Mouse (Mus musculus) C2C12 (cell line): ENCODE measurements at regions not wholly inside any gene's neighbourhood (a gene's known extent, or its start where the extent isn't known, plus 50 kb on each side); places are given as distances from the start of the nearest gene placed in this dataset.

Experiments
- H3K27me3 ChIP-seq: one replicate; pipeline ENCODE4 v1.6.1; 2011; ENCODE audit not compliant: control insufficient read depth, insufficient read depth, insufficient read length
- H3K36me3 ChIP-seq: one replicate; pipeline ENCODE4 v1.6.1; 2011; ENCODE audit not compliant: control insufficient read depth, insufficient read depth
- H3K4me3 ChIP-seq: one replicate; pipeline ENCODE4 v1.5.1; 2011; ENCODE audit warnings: mild to moderate bottlenecking, control low read depth; ENCODE audit not compliant: poor library complexity, insufficient read depth, severe bottlenecking
- H3K79me2 ChIP-seq: one replicate; pipeline ENCODE4 v1.6.1; 2011; ENCODE audit not compliant: control insufficient read depth, insufficient read depth
- H3K79me3 ChIP-seq: one replicate; pipeline ENCODE4 v1.6.1; 2011; ENCODE audit warnings: low read depth, control low read depth
- H3ac ChIP-seq: one replicate; pipeline ENCODE3; 2011; ENCODE audit warnings: low read depth; ENCODE audit not compliant: control insufficient read depth, insufficient read length
- CEBPB ChIP-seq: IDR thresholded peaks from one replicate; pipeline ENCODE4 v1.6.1; 2011; ENCODE audit warnings: low read depth, mild to moderate bottlenecking, control low read depth, moderate library complexity
- CTCF ChIP-seq: IDR thresholded peaks from one replicate; pipeline ENCODE4 v1.5.1; 2011; ENCODE audit not compliant: control insufficient read depth, insufficient read depth, insufficient read length
- FOSL1 ChIP-seq: IDR thresholded peaks from one replicate; pipeline ENCODE4 v1.8.0; 2011; ENCODE audit warnings: mild to moderate bottlenecking, low read length; ENCODE audit not compliant: poor library complexity, insufficient read depth, severe bottlenecking
- MAX ChIP-seq: IDR thresholded peaks from one replicate; pipeline ENCODE4 v1.6.1; 2011; ENCODE audit warnings: mild to moderate bottlenecking, control low read depth
- MYOD1 ChIP-seq: IDR thresholded peaks from one replicate; pipeline ENCODE4 v1.6.1; 2011; ENCODE audit warnings: low read depth; ENCODE audit not compliant: control insufficient read depth, insufficient read length
- MYOG ChIP-seq: IDR thresholded peaks from one replicate; pipeline ENCODE4 v1.6.1; 2011; ENCODE audit not compliant: control insufficient read depth, insufficient read length; ENCODE audit errors: extremely low read depth
- USF1 ChIP-seq: IDR thresholded peaks from one replicate; pipeline ENCODE4 v1.6.1; 2011; ENCODE audit warnings: low read depth, mild to moderate bottlenecking, control low read depth, moderate library complexity

GRCm38 (mm10) chr4:17629367-17629766 lies 1975.9 kb upstream of the Gm12353 start:
- Histone ChIP-seq H3ac (no peak overlapping the region), H3K79me3 (no peaks in the 10 kb centered on the region), H3K36me3 (no peaks in the 10 kb centered on the region), H3K79me2 (no peaks in the 10 kb centered on the region), H3K4me3 (no peak overlapping the region), H3K27me3 (no peaks in the 10 kb centered on the region)
- TF ChIP-seq USF1 (no peak), FOSL1 (no peak), MAX (no peak), CEBPB (no peak), MYOD1 (no peak), MYOG (no peak), CTCF (no peak)

GRCm38 (mm10) chr4:17635549-17636530 lies 1969.4 kb upstream of the Gm12353 start:
- TF ChIP-seq USF1 (no peak), MYOG (no peak), MAX (no peak), CTCF (no peak), FOSL1 (no peak), MYOD1 (no peak), CEBPB (no peak)
- Histone ChIP-seq H3K27me3 (no peaks in the 10 kb centered on the region), H3K4me3 (no peak overlapping the region), H3ac (no peak overlapping the region), H3K36me3 (no peaks in the 10 kb centered on the region), H3K79me3 (no peaks in the 10 kb centered on the region), H3K79me2 (no peaks in the 10 kb centered on the region)

- H3K79me3 ChIP-seq = no peaks in the 10 kb centered on the region
- no peaks in the 10 kb centered on the region for H3K79me2 ChIP-seq
- H3K27me3 ChIP-seq = no peaks in the 10 kb centered on the region
- no peak for TF ChIP-seq MYOD1
- TF ChIP-seq CEBPB = peak; percentile 77
- H3ac ChIP-seq = no peak overlapping the region
- no peak overlapping the region for H3K4me3 ChIP-seq
- H3K36me3 ChIP-seq = no peaks in the 10 kb centered on the region
These were observed 1958.5 kb upstream of the Gm12353 start for GRCm38 (mm10) chr4:17646712-17647111.

GRCm38 (mm10) chr4:17649350-17649749 lies 1955.9 kb upstream of the Gm12353 start:
- Histone ChIP-seq H3ac (no peak overlapping the region), H3K27me3 (no peaks in the 10 kb centered on the region), H3K79me2 (no peaks in the 10 kb centered on the region), H3K79me3 (no peaks in the 10 kb centered on the region), H3K36me3 (no peaks in the 10 kb centered on the region), H3K4me3 (no peak overlapping the region)
- TF ChIP-seq CEBPB (peak; percentile 76), MAX (no peak), MYOG (no peak), USF1 (peak; percentile 29), FOSL1 (peak; percentile 91)

GRCm38 (mm10) chr4:17653551-17653950 lies 1951.7 kb upstream of the Gm12353 start:
- Histone ChIP-seq H3K79me2 (no peaks in the 10 kb centered on the region), H3K4me3 (no peak overlapping the region), H3K36me3 (no peaks in the 10 kb centered on the region), H3K79me3 (no peaks in the 10 kb centered on the region), H3ac (no peak overlapping the region), H3K27me3 (no peaks in the 10 kb centered on the region)
- no peak for TF ChIP-seq MYOG
- TF ChIP-seq FOSL1 = no peak
- peak; percentile 78 for TF ChIP-seq CEBPB

- Histone ChIP-seq H3K79me3 (no peaks in the 10 kb centered on the region), H3K4me3 (no peak overlapping the region), H3K36me3 (no peaks in the 10 kb centered on the region), H3ac (no peak overlapping the region), H3K79me2 (no peaks in the 10 kb centered on the region), H3K27me3 (no peaks in the 10 kb centered on the region)
- TF ChIP-seq MYOD1 = no peak
- TF ChIP-seq CEBPB = no peak
- TF ChIP-seq FOSL1 = no peak
- no peak for TF ChIP-seq USF1
- no peak for TF ChIP-seq CTCF
- no peak for TF ChIP-seq MAX
- TF ChIP-seq MYOG = no peak
These were observed 1937.9 kb upstream of the Gm12353 start for GRCm38 (mm10) chr4:17667267-17667850.
